Mouse (Mus musculus) olfactory bulb, adult 2 months (tissue): Measurements from ENCODE around the gene Gna15. TPM values are rescaled to one million over a fixed set of nuclear protein-coding genes. Genes with fewer than 3 reads are reported as not detected.
A peak's percentile ranks its signal among the peaks of the same experiment; 100 is the strongest.

Source experiments
- H3K27ac ChIP-seq: fragments of 200-500 bp; 2 replicates; pipeline ENCODE4 v1.5.1; 2012; ENCODE audit warnings: low read depth, low read length; ENCODE audit not compliant: insufficient read depth
- H3K4me1 ChIP-seq: fragments of 200-500 bp; 2 replicates; pipeline ENCODE4 v1.6.1; 2012; ENCODE audit warnings: low read length; ENCODE audit not compliant: control insufficient read depth, insufficient read depth
- H3K4me3 ChIP-seq: fragments of 200-500 bp; 2 replicates; pipeline ENCODE4 v1.5.1; 2012; ENCODE audit warnings: mild to moderate bottlenecking, low read depth, low read length, moderate library complexity; ENCODE audit not compliant: insufficient read depth
- CTCF ChIP-seq: fragments of 200-500 bp; IDR thresholded peaks from 2 replicates; pipeline ENCODE4 v1.5.1; 2012; ENCODE audit warnings: low read depth, mild to moderate bottlenecking, low read length, moderate library complexity; ENCODE audit not compliant: insufficient read depth
- POLR2A ChIP-seq: fragments of 200-500 bp; IDR thresholded peaks from 2 replicates; pipeline ENCODE4 v1.6.1; 2012; ENCODE audit warnings: mild to moderate bottlenecking, low read depth, low read length, moderate library complexity; ENCODE audit not compliant: insufficient read depth
- WGBS: fragments of 180-500 bp; shearing (Covaris S2); methylation state at CpG from one replicate; pipeline ENCODE4 v1.1.7; 2018; 5-methylcytosine and 5-hydroxymethylcytosine counted together
- polyA plus RNA-seq: library from polyadenylated mRNA; stranded (reverse); fragments of >200 nt; gene quantifications from 2 replicates; pipeline ENCODE4 v1.2.4, GENCODE M21; 2012; ENCODE audit warnings: low replicate concordance; ENCODE audit not compliant: missing spikeins, insufficient read depth, insufficient read length

Gene Gna15
- polyA plus RNA-seq, 1 experiment: not detected

DNA sequence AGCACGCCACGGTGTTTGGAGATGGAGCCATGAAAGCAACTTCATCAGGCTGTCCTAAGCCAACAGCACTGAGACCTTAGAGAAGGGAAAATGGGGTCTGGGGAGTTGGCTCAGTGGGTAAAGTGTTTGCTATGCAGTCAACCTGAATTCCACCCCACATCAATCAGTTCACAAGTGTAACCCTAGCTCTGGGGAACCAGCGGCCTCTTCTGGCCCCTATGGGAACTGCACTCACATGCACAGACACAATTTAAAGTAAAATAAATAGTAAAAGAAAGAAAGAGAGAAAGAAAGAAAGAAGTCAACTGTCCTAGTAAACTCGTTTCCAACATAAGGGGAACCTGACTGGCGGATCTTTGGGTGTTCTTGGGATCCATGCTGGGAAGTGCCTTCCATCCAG lies 10.2 kb downstream of the Gna15 start:
- 88% methylated on average over 5 of the region's 5 CpGs for WGBS
- no peak overlapping the region for H3K27ac ChIP-seq
- TF ChIP-seq POLR2A (no peak), CTCF (no peak)
- H3K4me1 ChIP-seq: no peaks in the 10 kb centered on the region
- H3K4me3 ChIP-seq: no peak overlapping the region

DNA sequence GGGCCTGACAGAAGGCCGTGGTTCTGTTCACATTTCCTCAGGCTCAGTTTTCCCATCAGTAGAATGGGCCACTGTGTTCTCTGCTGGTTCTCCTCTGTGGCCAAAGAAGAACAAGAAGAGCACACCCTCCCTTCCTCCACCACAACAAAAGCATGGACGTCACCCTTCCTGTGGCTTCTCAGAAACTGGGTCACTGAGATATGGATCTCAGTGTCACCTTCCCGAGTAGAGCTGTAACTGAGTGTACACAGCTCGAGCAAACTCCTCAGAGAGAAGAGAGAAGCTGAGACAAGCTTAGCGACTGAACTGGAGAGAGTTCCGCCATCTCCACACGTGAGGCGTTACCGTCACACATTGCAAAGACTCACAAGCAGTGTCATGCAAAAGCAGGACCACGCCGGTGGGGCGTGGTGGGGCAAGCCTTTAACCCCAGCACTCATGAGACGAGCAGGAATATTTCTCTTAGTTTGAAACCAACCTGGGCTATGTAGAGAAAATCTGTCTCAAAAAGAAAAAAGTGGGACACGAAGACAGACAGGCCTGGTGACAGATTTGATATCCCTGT lies 13.7 kb downstream of the Gna15 start:
- H3K4me3 ChIP-seq: no peak overlapping the region
- H3K27ac ChIP-seq: no peak overlapping the region
- 76% methylated on average over 14 of the region's 14 CpGs for WGBS
- TF ChIP-seq CTCF (no peak), POLR2A (no peak)
- H3K4me1 ChIP-seq: no peaks in the 10 kb centered on the region

DNA sequence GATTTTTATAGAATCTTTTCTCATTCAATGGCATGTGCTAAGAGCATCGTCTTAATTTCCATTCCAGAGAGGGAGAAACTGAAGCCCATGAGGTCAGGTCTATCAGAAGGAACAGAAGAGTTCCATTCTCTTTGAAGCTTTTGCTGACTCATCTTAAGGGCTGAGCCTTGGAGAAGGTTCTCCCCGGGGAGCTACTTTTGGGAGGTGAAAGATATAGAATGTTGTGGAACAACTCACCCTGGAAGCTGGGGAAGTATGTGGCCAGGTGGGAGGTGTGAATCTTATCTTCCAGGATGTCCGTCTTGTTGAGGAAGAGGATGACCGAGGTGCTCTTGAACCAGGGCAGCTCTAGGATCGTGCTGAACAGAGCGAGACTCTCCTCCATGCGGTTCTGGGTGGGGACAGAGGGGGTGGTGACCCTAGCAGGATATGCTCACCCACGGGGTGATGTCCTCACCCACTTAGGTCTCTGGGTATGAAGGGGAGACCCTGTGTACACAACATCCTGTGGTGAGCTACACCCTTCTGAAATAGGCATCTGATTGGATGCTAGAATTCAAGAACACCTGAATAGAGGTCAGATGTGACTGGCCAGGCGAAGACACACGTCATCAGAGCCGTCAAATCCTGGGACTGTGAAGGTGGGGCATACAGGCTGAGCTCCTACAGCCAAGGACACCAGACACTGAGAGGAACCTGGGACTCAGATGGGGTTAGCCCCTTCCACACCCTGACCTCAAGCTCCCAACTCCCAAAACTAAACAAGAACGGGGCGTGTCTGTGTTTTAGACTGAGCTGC lies 16.1 kb downstream of the Gna15 start:
- Histone ChIP-seq H3K27ac (no peak overlapping the region), H3K4me3 (no peak overlapping the region), H3K4me1 (0 out of 2 replicates have a peak, but pooled peaks cover 2% of the 10 kb centered on the region)
- WGBS: 78% methylated on average over 13 of the region's 13 CpGs
- TF ChIP-seq POLR2A: no peak

DNA sequence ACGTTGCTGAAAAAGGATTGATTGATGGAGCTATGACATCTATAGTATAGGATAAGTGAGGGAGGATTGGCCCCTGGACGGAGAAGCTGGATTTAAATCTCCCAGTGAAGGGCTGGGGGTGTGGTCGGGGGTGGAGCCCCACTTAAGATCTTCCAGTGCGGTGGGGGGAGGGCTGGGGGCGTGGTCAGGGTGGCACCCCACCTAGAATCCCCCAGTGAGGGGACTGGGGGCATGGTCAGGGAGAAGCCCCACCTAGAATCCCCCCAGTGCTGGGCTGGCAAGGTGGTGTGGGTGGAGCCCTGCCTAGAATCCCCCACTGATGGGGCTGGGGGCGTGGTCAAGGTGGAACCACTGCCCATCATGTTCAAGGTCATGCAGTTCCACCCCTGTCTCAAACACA lies 16.9 kb downstream of the Gna15 start:
- H3K4me3 ChIP-seq: no peak overlapping the region
- TF ChIP-seq POLR2A (no peak), CTCF (no peak)
- no peak overlapping the region for H3K27ac ChIP-seq
- H3K4me1 ChIP-seq: peaks cover 8% of the 10 kb centered on the region; the same call in 1 of the 2 replicates
- 32% methylated on average over 6 of the region's 6 CpGs for WGBS

DNA sequence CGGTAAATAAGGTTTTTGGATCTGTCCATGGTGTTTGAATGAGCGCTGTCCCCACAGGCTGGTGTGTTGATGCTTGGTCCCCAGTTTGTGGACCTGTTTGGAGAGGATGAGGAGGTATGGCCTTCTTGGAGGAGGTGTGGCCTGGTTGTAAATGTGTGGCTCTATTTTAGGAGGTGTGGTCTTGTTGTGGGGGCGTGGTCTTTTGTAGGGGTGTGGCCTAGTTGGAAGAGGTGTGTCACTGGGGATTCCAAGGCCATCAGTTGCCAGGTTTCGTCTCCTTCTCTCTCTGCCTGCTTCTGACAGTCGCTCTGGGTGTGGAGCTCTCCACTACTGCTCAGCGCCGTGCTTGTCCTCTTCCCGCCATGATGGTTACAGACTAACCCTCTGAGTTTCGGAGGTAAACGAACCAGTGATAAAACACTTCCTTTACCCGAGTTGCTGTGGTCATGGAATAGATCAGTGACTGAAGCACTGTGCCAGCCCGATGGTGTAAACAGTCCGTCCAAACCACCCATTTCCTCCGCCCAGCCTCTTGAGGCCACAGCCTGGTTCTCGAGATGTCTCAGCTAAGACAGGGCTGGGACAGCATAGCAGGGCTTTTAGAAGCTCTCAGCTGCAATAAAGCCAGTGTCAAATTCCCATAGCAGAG lies 18.9 kb downstream of the Gna15 start:
- 87% methylated on average over 15 of the region's 15 CpGs for WGBS
- Histone ChIP-seq H3K4me3 (no peak overlapping the region), H3K27ac (no peak overlapping the region), H3K4me1 (peaks cover 8% of the 10 kb centered on the region; the same call in 1 of the 2 replicates)
- TF ChIP-seq CTCF (no peak), POLR2A (no peak)

DNA sequence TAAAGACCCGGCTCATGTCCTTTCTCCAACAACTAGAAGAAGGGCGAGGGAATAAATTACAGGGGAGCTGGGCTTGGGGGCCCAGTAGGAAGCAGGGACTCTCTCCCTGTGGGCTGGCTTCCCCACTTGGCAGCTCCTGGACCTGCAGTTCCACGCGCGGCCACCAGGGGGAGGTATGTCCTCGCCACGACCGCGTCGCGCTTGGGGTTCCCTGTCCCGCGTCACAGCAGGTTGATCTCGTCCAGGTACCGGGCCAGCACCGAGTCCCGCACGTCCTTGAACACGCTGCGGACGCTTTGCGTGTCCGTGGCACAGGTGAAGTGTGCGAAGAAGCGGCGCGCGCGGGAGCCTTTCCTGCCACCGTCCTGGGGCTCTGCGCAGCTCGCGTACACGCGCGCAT lies 21.4 kb downstream of the Gna15 start:
- Histone ChIP-seq H3K4me1 (peaks cover 8% of the 10 kb centered on the region; the same call in 1 of the 2 replicates), H3K27ac (no peak overlapping the region), H3K4me3 (peak overlapping the region; percentile 48)
- 6% methylated on average over 36 of the region's 36 CpGs for WGBS
- TF ChIP-seq POLR2A (no peak), CTCF (peak; percentile 96)

DNA sequence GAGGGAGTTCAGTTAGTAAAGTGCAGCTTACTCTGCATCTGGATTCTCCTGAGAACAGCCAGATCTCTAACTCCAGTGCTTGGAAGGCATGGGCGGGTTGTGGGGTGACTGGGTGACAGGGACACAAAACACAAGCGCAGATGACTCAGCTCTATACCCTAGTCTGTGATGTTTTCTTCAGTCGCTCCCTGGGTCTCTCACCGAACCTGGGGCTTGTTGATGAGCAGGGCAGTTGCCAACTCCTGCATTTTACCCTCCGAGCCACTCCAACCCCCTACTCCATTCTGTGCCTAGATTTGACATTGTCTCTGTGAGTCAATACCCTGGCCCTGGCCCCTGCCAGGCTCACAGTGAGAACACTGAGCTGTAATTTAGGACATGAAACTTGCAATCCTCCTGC lies 22.2 kb downstream of the Gna15 start:
- no peak overlapping the region for H3K4me3 ChIP-seq
- 57% methylated on average over 5 of the region's 5 CpGs for WGBS
- TF ChIP-seq POLR2A (no peak), CTCF (no peak)
- H3K4me1 ChIP-seq: peaks cover 8% of the 10 kb centered on the region; the same call in 1 of the 2 replicates
- peak overlapping the region; percentile 42; the same call in 1 of the 2 replicates for H3K27ac ChIP-seq

DNA sequence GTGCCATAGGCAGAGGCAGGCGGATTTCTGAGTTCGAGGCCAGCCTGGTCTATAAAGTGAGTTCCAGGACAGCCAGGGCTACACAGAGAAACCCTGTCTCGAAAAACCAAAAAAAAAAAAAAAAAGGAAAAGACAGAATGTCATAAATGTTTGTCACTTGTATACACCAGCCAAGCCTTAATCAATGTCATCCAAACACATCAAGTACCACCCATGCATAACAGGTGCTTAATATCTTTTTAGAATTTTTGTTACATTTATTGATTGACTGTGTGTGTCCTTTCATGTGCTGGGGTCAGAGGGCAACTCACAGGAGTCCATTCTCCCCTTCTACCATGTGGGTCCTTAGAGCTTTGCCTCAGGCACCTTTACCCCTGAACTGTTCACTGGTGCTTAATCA lies 24.0 kb downstream of the Gna15 start, which contains the start of gene S1pr4:
TSS of gene S1pr4 (minus strand) at position 101 of the 400 bp plus-strand sequence.
- Histone ChIP-seq H3K27ac (no peak within 1 kb of the TSS; the same call in 1 of the 2 replicates), H3K4me3 (peak within 1 kb of the TSS; percentile 20; the same call in 1 of the 2 replicates), H3K4me1 (peaks cover 14% of the 10 kb centered on the region)
- WGBS: 80% methylated on average over 3 of the region's 3 CpGs
- TF ChIP-seq POLR2A (no peak), CTCF (no peak)
